In genomic region chr1:45824441-45824840, GRCm38 (mm10) we compare ENCODE assay signal across 13 mouse cellular contexts. TPM values are rescaled to one million over a fixed set of nuclear protein-coding genes. Genes with fewer than 3 reads are reported as not detected.
DNase-seq lines count a peak whose midpoint lies in the region; ATAC-seq lines count a peak whose summit lies in the region.
"Had no signal": no experiment of that assay in that cellular context is flagged by ENCODE, and none has a peak within 500 bp of the region (broad histone marks: within the 10 kb centered on the region; RNA-seq: fewer than 3 reads in every experiment).

No protein-coding gene starts in this region.

- H3K4me2 ChIP-seq in limb, embryonic 11.5 days (ENCODE audit: low read depth, severe bottlenecking): no peak overlapping the region
- H3K4me2 ChIP-seq: forebrain, embryonic 15.5 days; heart, embryonic 12.5 days; stomach, embryonic 15.5 days had no signal

- no peak overlapping the region for H3K27ac ChIP-seq in limb, embryonic 11.5 days (replicated peaks; ENCODE audit: low read depth, low read length)
- H3K27ac ChIP-seq in limb, embryonic 10.5 days: no peak overlapping the region
- H3K27ac ChIP-seq: forebrain, embryonic 15.5 days; hindbrain, postnatal 0 days; stomach, embryonic 15.5 days had no signal

- H3K27me3 ChIP-seq in limb, embryonic 11.5 days (ENCODE audit: control insufficient read depth, insufficient read depth, low read length): no peaks in the 10 kb centered on the region
- H3K27me3 ChIP-seq in limb, embryonic 10.5 days (ENCODE audit: low read depth, poor library complexity, severe bottlenecking): no peaks in the 10 kb centered on the region
- H3K27me3 ChIP-seq: forebrain, embryonic 15.5 days; heart, embryonic 12.5 days; stomach, embryonic 15.5 days had no signal

- no peaks in the 10 kb centered on the region for H3K4me1 ChIP-seq in limb, embryonic 11.5 days (ENCODE audit: control insufficient read depth, insufficient read depth, low read length)
- H3K4me1 ChIP-seq in limb, embryonic 10.5 days: no peaks in the 10 kb centered on the region
- H3K4me1 ChIP-seq: forebrain, embryonic 15.5 days; heart, embryonic 12.5 days; stomach, embryonic 15.5 days had no signal

- no peak for DNase-seq in limb, embryonic 11.5 days (ENCODE audit: low spot score)
- DNase-seq in limb, embryonic 10.5 days (ENCODE audit: low spot score): no peak
- DNase-seq in thymus, postnatal 0 days (ENCODE audit: low spot score): peak; percentile 26
- DNase-seq in thymus, adult 18-20 months: no peak
- peak; percentile 9 for DNase-seq in induced T-regulatory cell, adult 2 months (ENCODE audit: low read depth)
- DNase-seq in layer of hippocampus, adult 18-20 months (ENCODE audit: low spot score in 2 of 2): no peak
- DNase-seq in adrenal gland, postnatal 25 days: no peak

- ATAC-seq in limb, embryonic 11.5 days (ENCODE audit: insufficient number of reproducible peaks, low FRiP score, low TSS enrichment, low read depth): 0 out of 2 replicates have a peak, but pooled peaks have one; percentile 31
- ATAC-seq in megakaryocyte progenitor cell, adult 5-6 weeks (replicated peaks; ENCODE audit: poor library complexity): 0 out of 2 replicates have a peak, but pooled peaks have one; percentile 20

- H3K9ac ChIP-seq in limb, embryonic 11.5 days (ENCODE audit: low read length): no peak overlapping the region
- H3K9ac ChIP-seq: forebrain, embryonic 15.5 days; heart, embryonic 12.5 days; stomach, embryonic 15.5 days had no signal

- WGBS in limb, embryonic 11.5 days: 84% methylated on average over 1 of the region's 1 CpGs
- 83% methylated on average over 1 of the region's 1 CpGs for WGBS in limb, embryonic 10.5 days

- H3K4me3 ChIP-seq in limb, embryonic 11.5 days (ENCODE audit: low read depth, low read length): no peak overlapping the region
- no peak overlapping the region for H3K4me3 ChIP-seq in limb, embryonic 10.5 days
- H3K4me3 ChIP-seq: erythroblast, embryonic 14.5 days; forebrain, embryonic 15.5 days; heart, embryonic 12.5 days; stomach, embryonic 15.5 days had no signal

- peaks cover 14% of the 10 kb centered on the region for H3K36me3 ChIP-seq in limb, embryonic 11.5 days (ENCODE audit: control insufficient read depth, insufficient read depth, low read length)
- peaks cover 58% of the 10 kb centered on the region for H3K36me3 ChIP-seq in limb, embryonic 10.5 days

- H3K9me3 ChIP-seq in limb, embryonic 11.5 days (ENCODE audit: control insufficient read depth, low read length): no peaks in the 10 kb centered on the region
- H3K9me3 ChIP-seq in limb, embryonic 10.5 days (replicated peaks): no peaks in the 10 kb centered on the region
- H3K9me3 ChIP-seq: forebrain, embryonic 15.5 days; heart, embryonic 12.5 days; stomach, embryonic 15.5 days had no signal

RNA-seq across cellular contexts. Expression of gene Wdr75, which starts 29.5 kb away (rescaled TPM):
- polyA plus RNA-seq in limb, embryonic 11.5 days (2014; fragmentation: Nextera tagmentation; extraction: Ambion mirVana): 91.2 and 98.2 TPM in 2 replicates
- polyA plus RNA-seq in limb, embryonic 10.5 days (2016; fragmentation: Nextera tagmentation; extraction: Ambion mirVana): 100 and 104 TPM in 2 replicates
- polyA plus RNA-seq in thymus, postnatal 0 days (2015; fragmentation: Nextera tagmentation; extraction: Ambion mirVana): 65.2 and 68.7 TPM in 2 replicates
- total RNA-seq in megakaryocyte progenitor cell, adult 5-6 weeks (2015): 145 and 159 TPM in 2 replicates
- total RNA-seq in megakaryocyte progenitor cell, adult 5-6 weeks (2017): 68.6 and 97.2 TPM in 2 replicates
- 10 to 100 TPM; 29.7 to 38.2 TPM for total RNA-seq in layer of hippocampus, adult 18-20 months (2021)
- total RNA-seq in adrenal gland, postnatal 25 days (2021): 43.4 and 46.6 TPM in 2 replicates

Comparison
In these comparisons a context has a peak if more than half of its experiments do, and no peak if none do; other contexts are left out.
1. DNase-seq: peak in thymus, postnatal 0 days (single experiment) and induced T-regulatory cell, adult 2 months (single experiment); none in limb, embryonic 11.5 days (single experiment), limb, embryonic 10.5 days (single experiment), thymus, adult 18-20 months (0 of 2), layer of hippocampus, adult 18-20 months (0 of 2) and adrenal gland, postnatal 25 days (single experiment).